Mouse (Mus musculus): Measurements from ENCODE around the gene S1pr3. TPM values are rescaled to one million over a fixed set of nuclear protein-coding genes. Genes with fewer than 3 reads are reported as not detected.

S1pr3 gene
- polyA plus RNA-seq, 1 experiment: 143 TPM

- no peak for TF ChIP-seq CTCF (IDR thresholded peaks at IDR 0.05; ENCODE audit: borderline replicate concordance, insufficient read depth, low read length)
- no peak for TF ChIP-seq POLR2A (IDR thresholded peaks at IDR 0.05; ENCODE audit: low read depth, low read length)
- Histone ChIP-seq H3K4me1 (ENCODE audit: control insufficient read depth, insufficient read depth, low read length) (peaks cover 6% of the 10 kb centered on the region), H3K27ac (ENCODE audit: insufficient read depth, low read length) (peak overlapping the region; percentile 43), H3K4me3 (ENCODE audit: insufficient read depth, low read length) (no peak overlapping the region)
Observed at GRCm38 (mm10) chr13:51417796-51418195, 9.4 kb downstream of the S1pr3 start.

GRCm38 (mm10) chr13:51418268-51418941 lies 10.0 kb downstream of the S1pr3 start:
- no peak overlapping the region for H3K4me3 ChIP-seq (ENCODE audit: insufficient read depth, low read length)
- peaks cover 6% of the 10 kb centered on the region for H3K4me1 ChIP-seq (ENCODE audit: control insufficient read depth, insufficient read depth, low read length)
- peak overlapping the region; percentile 43 for H3K27ac ChIP-seq (ENCODE audit: insufficient read depth, low read length)
- no peak for TF ChIP-seq POLR2A (IDR thresholded peaks at IDR 0.05; ENCODE audit: low read depth, low read length)
- TF ChIP-seq CTCF (IDR thresholded peaks at IDR 0.05; ENCODE audit: borderline replicate concordance, insufficient read depth, low read length): peak; percentile 74; the same call in 1 of the 2 replicates

GRCm38 (mm10) chr13:51418942-51419451 lies 10.6 kb downstream of the S1pr3 start:
- no peak overlapping the region for H3K4me3 ChIP-seq (ENCODE audit: insufficient read depth, low read length)
- TF ChIP-seq POLR2A (IDR thresholded peaks at IDR 0.05; ENCODE audit: low read depth, low read length) (no peak), CTCF (IDR thresholded peaks at IDR 0.05; ENCODE audit: borderline replicate concordance, insufficient read depth, low read length) (no peak)
- peaks cover 6% of the 10 kb centered on the region for H3K4me1 ChIP-seq (ENCODE audit: control insufficient read depth, insufficient read depth, low read length)
- no peak overlapping the region for H3K27ac ChIP-seq (ENCODE audit: insufficient read depth, low read length)

GRCm38 (mm10) chr13:51419501-51419900 lies 11.1 kb downstream of the S1pr3 start:
- peaks cover 6% of the 10 kb centered on the region for H3K4me1 ChIP-seq (ENCODE audit: control insufficient read depth, insufficient read depth, low read length)
- H3K27ac ChIP-seq (ENCODE audit: insufficient read depth, low read length): no peak overlapping the region
- TF ChIP-seq POLR2A (IDR thresholded peaks at IDR 0.05; ENCODE audit: low read depth, low read length): no peak
- TF ChIP-seq CTCF (IDR thresholded peaks at IDR 0.05; ENCODE audit: borderline replicate concordance, insufficient read depth, low read length): no peak
- H3K4me3 ChIP-seq (ENCODE audit: insufficient read depth, low read length): no peak overlapping the region

DNA sequence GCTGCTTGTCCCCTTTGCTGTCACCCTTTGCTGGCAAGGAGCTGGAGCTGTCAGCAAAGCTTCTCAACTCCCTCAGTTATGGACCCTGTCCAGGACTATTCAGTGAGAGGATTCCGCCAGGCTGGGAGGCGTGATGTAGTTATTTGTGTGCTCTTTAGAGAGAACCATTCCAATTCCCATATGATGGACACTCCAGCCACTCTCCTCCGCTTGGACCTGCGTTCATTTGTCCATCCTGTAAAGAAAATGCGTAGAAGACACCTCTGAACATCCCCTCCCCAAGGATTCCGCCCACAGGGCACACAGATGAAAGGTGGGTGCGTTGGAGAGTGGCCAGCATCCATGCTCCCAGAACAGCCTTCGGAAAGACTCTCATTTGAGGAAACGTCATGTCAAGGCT lies 12.4 kb downstream of the S1pr3 start:
- TF ChIP-seq POLR2A (IDR thresholded peaks at IDR 0.05; ENCODE audit: low read depth, low read length) (no peak), CTCF (IDR thresholded peaks at IDR 0.05; ENCODE audit: borderline replicate concordance, insufficient read depth, low read length) (no peak)
- Histone ChIP-seq H3K4me1 (ENCODE audit: control insufficient read depth, insufficient read depth, low read length) (peaks cover 6% of the 10 kb centered on the region), H3K27ac (ENCODE audit: insufficient read depth, low read length) (no peak overlapping the region), H3K4me3 (ENCODE audit: insufficient read depth, low read length) (no peak overlapping the region)

- Histone ChIP-seq H3K27ac (ENCODE audit: insufficient read depth, low read length) (no peak overlapping the region), H3K4me3 (ENCODE audit: insufficient read depth, low read length) (no peak overlapping the region), H3K4me1 (ENCODE audit: control insufficient read depth, insufficient read depth, low read length) (0 out of 2 replicates have a peak, but pooled peaks cover 2% of the 10 kb centered on the region)
- no peak for TF ChIP-seq POLR2A (IDR thresholded peaks at IDR 0.05; ENCODE audit: low read depth, low read length)
- no peak for TF ChIP-seq CTCF (IDR thresholded peaks at IDR 0.05; ENCODE audit: borderline replicate concordance, insufficient read depth, low read length)
Observed at GRCm38 (mm10) chr13:51423647-51424046, 15.2 kb downstream of the S1pr3 start.

GRCm38 (mm10) chr13:51424647-51425046 lies 16.2 kb downstream of the S1pr3 start:
- Histone ChIP-seq H3K27ac (ENCODE audit: insufficient read depth, low read length) (no peak overlapping the region), H3K4me1 (ENCODE audit: control insufficient read depth, insufficient read depth, low read length) (0 out of 2 replicates have a peak, but pooled peaks cover 2% of the 10 kb centered on the region), H3K4me3 (ENCODE audit: insufficient read depth, low read length) (no peak overlapping the region)
- peak; percentile 60 for TF ChIP-seq CTCF (IDR thresholded peaks at IDR 0.05; ENCODE audit: borderline replicate concordance, insufficient read depth, low read length)
- no peak for TF ChIP-seq POLR2A (IDR thresholded peaks at IDR 0.05; ENCODE audit: low read depth, low read length)

DNA sequence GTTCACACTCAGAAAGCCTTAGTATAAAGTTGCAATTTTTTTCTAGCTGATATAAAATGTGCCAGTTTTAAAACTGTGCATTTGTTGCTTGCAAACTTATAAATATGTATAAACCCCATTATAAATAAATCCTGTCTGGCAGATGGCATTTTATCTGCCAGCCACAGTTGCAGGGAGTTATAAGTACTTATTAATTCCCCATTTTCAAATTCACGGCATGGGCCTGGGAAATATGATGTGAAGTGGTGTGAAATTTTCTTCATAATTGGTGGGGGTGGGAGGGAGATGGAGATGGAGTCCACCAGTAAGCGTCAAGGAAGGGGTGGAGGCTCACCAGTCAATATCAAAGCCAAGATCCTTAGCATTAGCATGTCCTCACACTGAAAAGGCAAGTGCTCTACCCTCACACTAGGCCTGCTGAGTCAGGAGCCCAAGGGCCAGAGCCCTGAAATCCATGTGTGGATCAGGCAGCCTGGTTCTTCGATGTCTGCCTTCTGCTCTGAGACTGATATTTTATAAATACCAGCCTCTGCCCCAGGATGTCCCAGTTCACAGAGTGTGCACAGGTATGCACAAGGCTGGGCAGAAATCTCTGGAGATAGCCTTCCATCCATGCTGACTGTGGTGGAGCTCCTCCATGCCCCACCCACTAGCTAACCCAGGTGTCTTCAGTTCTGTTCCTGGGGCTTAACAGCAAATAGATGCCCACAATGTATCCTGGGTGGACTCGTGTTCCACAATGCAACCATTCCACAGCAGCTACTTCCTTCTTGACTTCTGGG lies 17.4 kb downstream of the S1pr3 start:
- no peak for TF ChIP-seq POLR2A (IDR thresholded peaks at IDR 0.05; ENCODE audit: low read depth, low read length)
- TF ChIP-seq CTCF (IDR thresholded peaks at IDR 0.05; ENCODE audit: borderline replicate concordance, insufficient read depth, low read length): no peak
- no peak overlapping the region for H3K27ac ChIP-seq (ENCODE audit: insufficient read depth, low read length)
- 0 out of 2 replicates have a peak, but pooled peaks cover 2% of the 10 kb centered on the region for H3K4me1 ChIP-seq (ENCODE audit: control insufficient read depth, insufficient read depth, low read length)
- no peak overlapping the region for H3K4me3 ChIP-seq (ENCODE audit: insufficient read depth, low read length)

DNA sequence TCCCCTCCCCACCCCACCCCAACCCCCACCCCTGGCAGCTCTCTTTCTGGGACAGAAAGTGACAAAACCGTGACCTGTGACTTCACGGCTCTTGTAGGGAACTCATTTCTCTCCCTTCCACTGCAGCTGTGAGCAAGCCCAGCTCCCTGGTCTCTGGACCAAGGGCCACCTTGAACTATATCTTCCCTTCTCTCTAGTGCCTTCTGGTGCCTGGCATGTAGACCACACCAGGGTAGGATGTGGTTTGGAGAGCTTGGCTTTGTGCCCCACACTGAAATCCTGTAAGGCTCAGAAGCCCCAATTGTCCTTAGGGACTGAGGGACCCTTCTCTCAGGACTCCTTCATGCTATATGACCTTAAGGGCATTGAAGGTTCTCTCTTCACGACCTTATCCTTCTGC lies 24.9 kb downstream of the S1pr3 start:
- TF ChIP-seq CTCF (IDR thresholded peaks at IDR 0.05; ENCODE audit: borderline replicate concordance, insufficient read depth, low read length) (no peak), POLR2A (IDR thresholded peaks at IDR 0.05; ENCODE audit: low read depth, low read length) (no peak)
- Histone ChIP-seq H3K4me3 (ENCODE audit: insufficient read depth, low read length) (no peak overlapping the region), H3K4me1 (ENCODE audit: control insufficient read depth, insufficient read depth, low read length) (no peaks in the 10 kb centered on the region), H3K27ac (ENCODE audit: insufficient read depth, low read length) (no peak overlapping the region)

DNA sequence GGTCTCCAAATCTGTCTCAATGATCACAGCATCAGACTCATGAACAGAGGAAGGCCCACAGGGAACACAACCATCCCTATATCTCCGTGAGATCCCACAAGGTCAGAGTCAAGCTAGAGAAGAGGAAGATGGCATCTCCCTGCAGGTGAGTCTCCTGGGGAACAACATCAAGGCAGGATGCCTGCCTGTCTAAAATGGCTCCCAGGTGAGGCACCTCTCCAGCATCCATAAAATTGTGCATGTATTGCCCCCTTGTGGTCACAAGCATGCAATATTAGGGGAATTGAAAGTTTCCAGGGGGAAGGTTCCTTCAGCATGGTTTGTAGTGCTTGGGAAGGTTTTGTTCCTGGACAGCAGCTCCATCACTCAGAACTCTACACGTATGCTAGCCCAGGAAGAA lies 26.0 kb downstream of the S1pr3 start:
- H3K4me3 ChIP-seq (ENCODE audit: insufficient read depth, low read length): no peak overlapping the region
- TF ChIP-seq CTCF (IDR thresholded peaks at IDR 0.05; ENCODE audit: borderline replicate concordance, insufficient read depth, low read length): 0 out of 2 replicates have a peak, but pooled peaks have one; percentile 4
- no peak for TF ChIP-seq POLR2A (IDR thresholded peaks at IDR 0.05; ENCODE audit: low read depth, low read length)
- H3K27ac ChIP-seq (ENCODE audit: insufficient read depth, low read length): no peak overlapping the region
- H3K4me1 ChIP-seq (ENCODE audit: control insufficient read depth, insufficient read depth, low read length): no peaks in the 10 kb centered on the region
